Mouse (Mus musculus): ENCODE data around the gene Gm42674. TPM values are rescaled to one million over a fixed set of nuclear protein-coding genes. Genes with fewer than 3 reads are reported as not detected.

Gene Gm42674
- polyA plus RNA-seq, 1 experiment from 2014 or later: not detected

GRCm38 (mm10) chr3:90582156-90582555, 19.5 kb upstream of the Gm42674 start:
- Histone ChIP-seq H3K36me3 (ENCODE audit: control insufficient read depth, insufficient read depth) (no peaks in the 10 kb centered on the region), H3K4me1 (replicated peaks; ENCODE audit: control insufficient read depth, insufficient read depth, low read length) (no peaks in the 10 kb centered on the region), H3K4me3 (replicated peaks; ENCODE audit: low read length) (no peak overlapping the region), H3K27me3 (replicated peaks; ENCODE audit: control insufficient read depth, insufficient read depth, low read length) (no peaks in the 10 kb centered on the region), H3K9ac (replicated peaks; ENCODE audit: low read depth, low read length) (no peak overlapping the region), H3K27ac (ENCODE audit: low read length) (no peak overlapping the region), H3K9me3 (ENCODE audit: control insufficient read depth, low read length) (no peaks in the 10 kb centered on the region), H3K4me2 (ENCODE audit: low read length) (no peak overlapping the region)
- no peak for ATAC-seq
- 97% methylated on average over 1 of the region's 1 CpGs for WGBS

- ATAC-seq: no peak
- H3K4me2 ChIP-seq (ENCODE audit: low read length): no peak overlapping the region
- 90% methylated on average over 4 of the region's 4 CpGs for whole genome bisulfite sequencing
These were observed 19.1 kb upstream of the Gm42674 start for GRCm38 (mm10) chr3:90582556-90582955.

GRCm38 (mm10) chr3:90583893-90584292, 17.8 kb upstream of the Gm42674 start:
- ATAC-seq: no peak
- 51% methylated on average over 3 of the region's 3 CpGs for WGBS
- no peaks in the 10 kb centered on the region for H3K4me1 ChIP-seq (replicated peaks; ENCODE audit: control insufficient read depth, insufficient read depth, low read length)

More at GRCm38 (mm10) chr3:90582556-90582955, 19.1 kb upstream of the Gm42674 start:
- H3K27ac ChIP-seq (ENCODE audit: low read length): no peak overlapping the region
- H3K4me1 ChIP-seq (replicated peaks; ENCODE audit: control insufficient read depth, insufficient read depth, low read length): no peaks in the 10 kb centered on the region
- H3K4me3 ChIP-seq (replicated peaks; ENCODE audit: low read length): no peak overlapping the region
- no peaks in the 10 kb centered on the region for H3K36me3 ChIP-seq (ENCODE audit: control insufficient read depth, insufficient read depth)
- H3K9me3 ChIP-seq (ENCODE audit: control insufficient read depth, low read length): no peaks in the 10 kb centered on the region
- no peaks in the 10 kb centered on the region for H3K27me3 ChIP-seq (replicated peaks; ENCODE audit: control insufficient read depth, insufficient read depth, low read length)
- no peak overlapping the region for H3K9ac ChIP-seq (replicated peaks; ENCODE audit: low read depth, low read length)

GRCm38 (mm10) chr3:90585595-90585994, 16.1 kb upstream of the Gm42674 start:
- Histone ChIP-seq H3K36me3 (ENCODE audit: control insufficient read depth, insufficient read depth) (no peaks in the 10 kb centered on the region), H3K4me1 (replicated peaks; ENCODE audit: control insufficient read depth, insufficient read depth, low read length) (no peaks in the 10 kb centered on the region), H3K9ac (replicated peaks; ENCODE audit: low read depth, low read length) (no peak overlapping the region), H3K4me2 (ENCODE audit: low read length) (no peak overlapping the region), H3K4me3 (replicated peaks; ENCODE audit: low read length) (no peak overlapping the region), H3K27me3 (replicated peaks; ENCODE audit: control insufficient read depth, insufficient read depth, low read length) (no peaks in the 10 kb centered on the region), H3K9me3 (ENCODE audit: control insufficient read depth, low read length) (no peaks in the 10 kb centered on the region), H3K27ac (ENCODE audit: low read length) (no peak overlapping the region)
- 35% methylated on average over 5 of the region's 5 CpGs for WGBS
- peak; percentile 59; the same call in 1 of the 2 replicates for ATAC-seq

More at GRCm38 (mm10) chr3:90583893-90584292, 17.8 kb upstream of the Gm42674 start:
- Histone ChIP-seq H3K27me3 (replicated peaks; ENCODE audit: control insufficient read depth, insufficient read depth, low read length) (no peaks in the 10 kb centered on the region), H3K36me3 (ENCODE audit: control insufficient read depth, insufficient read depth) (no peaks in the 10 kb centered on the region), H3K4me3 (replicated peaks; ENCODE audit: low read length) (no peak overlapping the region), H3K9ac (replicated peaks; ENCODE audit: low read depth, low read length) (no peak overlapping the region), H3K9me3 (ENCODE audit: control insufficient read depth, low read length) (no peaks in the 10 kb centered on the region), H3K4me2 (ENCODE audit: low read length) (no peak overlapping the region), H3K27ac (ENCODE audit: low read length) (no peak overlapping the region)

GRCm38 (mm10) chr3:90586016-90586643, 15.6 kb upstream of the Gm42674 start:
- no peak overlapping the region for H3K9ac ChIP-seq (replicated peaks; ENCODE audit: low read depth, low read length)
- WGBS: 84% methylated on average over 15 of the region's 15 CpGs
- H3K4me2 ChIP-seq (ENCODE audit: low read length): no peak overlapping the region
- no peaks in the 10 kb centered on the region for H3K27me3 ChIP-seq (replicated peaks; ENCODE audit: control insufficient read depth, insufficient read depth, low read length)
- no peaks in the 10 kb centered on the region for H3K9me3 ChIP-seq (ENCODE audit: control insufficient read depth, low read length)
- H3K4me1 ChIP-seq (replicated peaks; ENCODE audit: control insufficient read depth, insufficient read depth, low read length): no peaks in the 10 kb centered on the region
- H3K36me3 ChIP-seq (ENCODE audit: control insufficient read depth, insufficient read depth): no peaks in the 10 kb centered on the region
- no peak overlapping the region for H3K27ac ChIP-seq (ENCODE audit: low read length)
- no peak for ATAC-seq
- H3K4me3 ChIP-seq (replicated peaks; ENCODE audit: low read length): no peak overlapping the region

- Histone ChIP-seq H3K9ac (replicated peaks; ENCODE audit: low read depth, low read length) (no peak overlapping the region), H3K4me3 (replicated peaks; ENCODE audit: low read length) (no peak overlapping the region), H3K27me3 (replicated peaks; ENCODE audit: control insufficient read depth, insufficient read depth, low read length) (no peaks in the 10 kb centered on the region), H3K4me1 (replicated peaks; ENCODE audit: control insufficient read depth, insufficient read depth, low read length) (no peaks in the 10 kb centered on the region), H3K36me3 (ENCODE audit: control insufficient read depth, insufficient read depth) (no peaks in the 10 kb centered on the region), H3K9me3 (ENCODE audit: control insufficient read depth, low read length) (no peaks in the 10 kb centered on the region), H3K27ac (ENCODE audit: low read length) (no peak overlapping the region), H3K4me2 (ENCODE audit: low read length) (no peak overlapping the region)
- 75% methylated on average over 10 of the region's 10 CpGs for WGBS
- ATAC-seq: no peak
These were observed 14.8 kb upstream of the Gm42674 start for GRCm38 (mm10) chr3:90586906-90587305.

GRCm38 (mm10) chr3:90587361-90588101, 14.2 kb upstream of the Gm42674 start:
- Histone ChIP-seq H3K9ac (replicated peaks; ENCODE audit: low read depth, low read length) (no peak overlapping the region), H3K27me3 (replicated peaks; ENCODE audit: control insufficient read depth, insufficient read depth, low read length) (no peaks in the 10 kb centered on the region), H3K4me2 (ENCODE audit: low read length) (no peak overlapping the region), H3K27ac (ENCODE audit: low read length) (no peak overlapping the region), H3K4me3 (replicated peaks; ENCODE audit: low read length) (no peak overlapping the region), H3K4me1 (replicated peaks; ENCODE audit: control insufficient read depth, insufficient read depth, low read length) (no peaks in the 10 kb centered on the region), H3K36me3 (ENCODE audit: control insufficient read depth, insufficient read depth) (no peaks in the 10 kb centered on the region), H3K9me3 (ENCODE audit: control insufficient read depth, low read length) (no peaks in the 10 kb centered on the region)
- no peak for ATAC-seq
- WGBS: 85% methylated on average over 13 of the region's 14 CpGs

- ATAC-seq: no peak
- Histone ChIP-seq H3K9ac (replicated peaks; ENCODE audit: low read depth, low read length) (no peak overlapping the region), H3K4me2 (ENCODE audit: low read length) (no peak overlapping the region), H3K27ac (ENCODE audit: low read length) (no peak overlapping the region), H3K4me3 (replicated peaks; ENCODE audit: low read length) (no peak overlapping the region), H3K27me3 (replicated peaks; ENCODE audit: control insufficient read depth, insufficient read depth, low read length) (no peaks in the 10 kb centered on the region), H3K9me3 (ENCODE audit: control insufficient read depth, low read length) (no peaks in the 10 kb centered on the region), H3K4me1 (replicated peaks; ENCODE audit: control insufficient read depth, insufficient read depth, low read length) (no peaks in the 10 kb centered on the region), H3K36me3 (ENCODE audit: control insufficient read depth, insufficient read depth) (no peaks in the 10 kb centered on the region)
- 90% methylated on average over 6 of the region's 6 CpGs for WGBS
These were observed 12.3 kb upstream of the Gm42674 start for GRCm38 (mm10) chr3:90589390-90589789.

- WGBS: 77% methylated on average over 8 of the region's 8 CpGs
- no peaks in the 10 kb centered on the region for H3K36me3 ChIP-seq (ENCODE audit: control insufficient read depth, insufficient read depth)
These were observed 11.8 kb upstream of the Gm42674 start, which contains the start of gene S100a2 for GRCm38 (mm10) chr3:90589947-90590346. Gene S100a2, plus strand, starts transcription at chr3:90590247.

More at GRCm38 (mm10) chr3:90589947-90590346, 11.8 kb upstream of the Gm42674 start, which contains the start of gene S100a2:
- no peak within 1 kb of the TSS for H3K9ac ChIP-seq (replicated peaks; ENCODE audit: low read depth, low read length)
- H3K27me3 ChIP-seq (replicated peaks; ENCODE audit: control insufficient read depth, insufficient read depth, low read length): no peaks in the 10 kb centered on the region
- H3K9me3 ChIP-seq (ENCODE audit: control insufficient read depth, low read length): no peaks in the 10 kb centered on the region
- no peaks in the 10 kb centered on the region for H3K4me1 ChIP-seq (replicated peaks; ENCODE audit: control insufficient read depth, insufficient read depth, low read length)
- H3K4me2 ChIP-seq (ENCODE audit: low read length): no peak within 1 kb of the TSS
- H3K27ac ChIP-seq (ENCODE audit: low read length): no peak within 1 kb of the TSS
- ATAC-seq: no peak
- no peak within 1 kb of the TSS for H3K4me3 ChIP-seq (replicated peaks; ENCODE audit: low read length)
